Mouse (Mus musculus) gastrocnemius, postnatal 4 days (tissue): ENCODE measurements around the gene Pdcd2l. TPM values are rescaled to one million over a fixed set of nuclear protein-coding genes. Genes with fewer than 3 reads are reported as not detected.

ENCODE experiments used
- DNase-seq, 2 experiments: peaks; one replicate each; pipeline ENCODE4 v3.0.0; 2021 to 2022; ENCODE audit warnings: low spot score in 2 of 2, mixed read lengths in 2 of 2
- long read RNA-seq, 2 experiments: library from polyadenylated mRNA; stranded (forward); transcript quantifications; one replicate each; pipeline ENCODE4 v2.0.0; 2021
- total RNA-seq, 2 experiments: library from RNA; stranded (reverse); gene quantifications; 2 replicates each; pipeline ENCODE4 v1.2.3; 2021

Pdcd2l gene
- 10 to 100 TPM; 22.6 to 23.8 TPM for total RNA-seq
- long read RNA-seq, experiment 1, transcript Pdcd2l-201 (7 exons, 1,295 nt): major isoform, 39 of 53 reads
- long read RNA-seq, experiment 1, transcript Pdcd2l-203 (6 exons, 959 nt): minor isoform, 5 of 53 reads
- long read RNA-seq, experiment 1, partial matches to known transcripts: 5 of 53 reads
- long read RNA-seq, experiment 1, other reads (novel, unspliced or antisense): 4 of 53 reads
- long read RNA-seq, experiment 2, transcript Pdcd2l-201 (7 exons, 1,295 nt): major isoform, 41 of 58 reads
- long read RNA-seq, experiment 2, partial matches to known transcripts: 7 of 58 reads
- long read RNA-seq, experiment 2, other reads (novel, unspliced or antisense): 8 of 58 reads

GRCm38 (mm10) chr7:34196132-34197128 lies at the start of gene Pdcd2l:
Gene Pdcd2l (minus strand): TSS chr7:34196661.
- peak; percentile 92 to 93 for DNase-seq

- DNase-seq: no peak
Measured at GRCm38 (mm10) chr7:34242176-34242575, 45.7 kb upstream of the Pdcd2l start.

DNA sequence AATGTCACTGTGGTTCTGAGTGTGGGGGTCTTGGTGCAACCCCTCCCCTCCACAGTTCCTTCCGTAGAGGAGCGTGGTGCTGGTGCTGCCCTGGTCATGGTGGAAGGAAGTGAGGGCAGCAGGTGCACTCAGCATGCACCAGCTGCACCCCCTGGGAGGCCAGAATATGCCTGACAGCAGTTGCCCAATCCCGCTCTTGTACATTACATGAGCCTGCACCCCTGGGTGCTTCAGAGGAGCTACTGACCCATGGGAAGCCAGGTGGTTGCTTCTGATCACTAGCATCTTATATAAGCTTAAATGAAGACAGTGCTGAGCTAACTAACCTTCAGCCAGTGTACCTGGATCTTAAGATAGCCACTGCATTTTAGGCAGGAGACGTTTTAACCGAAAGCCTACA lies 41.6 kb upstream of the Pdcd2l start:
- DNase-seq: no peak

- no peak for DNase-seq
Measured at GRCm38 (mm10) chr7:34235602-34236001, 39.1 kb upstream of the Pdcd2l start.

DNA sequence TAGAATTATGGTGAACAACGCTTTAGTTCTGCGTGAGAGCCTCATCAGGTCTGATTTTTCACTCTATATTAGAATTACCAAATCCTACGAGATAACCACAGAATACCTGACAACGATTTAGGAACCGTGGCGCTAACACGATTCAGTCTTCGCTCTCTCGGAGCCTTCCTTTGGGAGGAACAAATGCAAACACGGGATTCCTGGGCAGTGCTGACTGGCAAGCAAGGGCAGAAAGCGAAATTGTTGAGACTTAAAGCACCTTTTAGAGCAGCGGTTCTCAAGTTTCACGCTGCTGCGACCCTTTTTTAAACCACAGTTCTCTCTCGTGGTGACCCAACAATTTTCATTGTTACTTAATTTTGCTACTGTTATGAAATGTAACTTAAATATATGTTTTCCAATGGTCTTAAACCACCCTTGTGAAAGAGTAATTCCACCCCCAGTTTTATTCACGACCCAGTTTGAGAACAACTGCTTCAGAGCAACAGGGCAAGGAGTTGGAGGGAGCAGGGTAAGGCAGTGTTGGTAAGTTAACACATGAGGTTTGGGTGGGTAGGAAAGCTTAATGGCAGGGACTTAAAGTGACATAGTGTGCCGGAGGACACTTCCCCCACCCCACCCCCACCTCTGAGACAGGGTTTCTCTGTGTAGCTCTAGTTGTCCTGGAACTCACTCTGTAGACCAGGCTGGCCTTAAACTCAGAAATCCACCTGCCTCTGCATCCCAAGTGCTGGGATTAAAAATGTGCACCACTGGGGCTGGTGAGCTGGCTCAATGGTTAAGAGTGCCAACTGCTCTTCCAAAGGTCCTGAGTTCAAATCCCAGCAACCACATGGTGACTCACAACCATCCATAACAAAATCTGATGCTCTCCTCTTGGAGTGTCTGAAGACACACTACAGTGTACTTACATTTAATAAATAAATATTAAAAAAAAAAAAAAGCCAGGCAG lies 38.4 kb upstream of the Pdcd2l start:
- no peak for DNase-seq

DNA sequence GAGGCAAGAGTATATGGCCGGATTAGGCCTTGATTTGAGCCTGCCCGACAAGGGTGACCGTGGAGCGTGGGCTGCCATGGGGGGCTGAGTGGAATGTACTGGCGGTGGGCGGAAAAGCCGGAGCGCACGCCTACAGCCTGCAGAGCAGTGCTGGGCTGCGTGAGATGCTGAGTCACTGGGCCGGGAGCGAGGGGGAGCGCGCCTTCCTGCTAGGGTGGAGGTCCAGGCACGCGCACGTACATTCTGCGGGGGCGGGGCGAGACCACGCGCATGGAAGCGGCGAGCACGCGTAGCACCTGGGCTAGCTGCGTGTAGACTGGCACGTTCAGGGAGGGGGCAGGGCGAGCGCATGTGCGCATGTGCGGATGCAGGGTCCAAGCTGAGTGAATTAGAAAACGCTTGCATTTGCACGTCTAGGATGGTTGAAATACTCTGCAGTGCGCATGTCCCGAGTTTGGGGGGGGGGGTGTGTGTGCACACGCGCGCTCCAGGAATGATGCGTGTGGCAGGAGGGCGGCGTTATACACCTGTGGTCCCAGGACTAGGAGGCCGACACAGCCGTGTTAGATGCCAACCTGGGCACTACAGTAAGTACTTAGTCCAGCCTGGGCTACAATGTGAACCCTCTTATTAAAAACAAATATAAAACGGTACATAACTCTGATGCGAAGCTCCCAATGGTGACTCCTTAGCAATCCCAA lies 37.6 kb upstream of the Pdcd2l start:
- peak; percentile 96 to 97 for DNase-seq

GRCm38 (mm10) chr7:34232785-34233725 lies 36.6 kb upstream of the Pdcd2l start:
- DNase-seq: no peak

- DNase-seq: peak; percentile 79 to 83
Measured at GRCm38 (mm10) chr7:34230116-34230515, 33.7 kb upstream of the Pdcd2l start, which contains the start of gene Gpi1. Gene Gpi1 (minus strand): TSS chr7:34230336.

- DNase-seq: peak; percentile 29 to 59
Measured at GRCm38 (mm10) chr7:34229691-34230111, 33.2 kb upstream of the Pdcd2l start.

DNA sequence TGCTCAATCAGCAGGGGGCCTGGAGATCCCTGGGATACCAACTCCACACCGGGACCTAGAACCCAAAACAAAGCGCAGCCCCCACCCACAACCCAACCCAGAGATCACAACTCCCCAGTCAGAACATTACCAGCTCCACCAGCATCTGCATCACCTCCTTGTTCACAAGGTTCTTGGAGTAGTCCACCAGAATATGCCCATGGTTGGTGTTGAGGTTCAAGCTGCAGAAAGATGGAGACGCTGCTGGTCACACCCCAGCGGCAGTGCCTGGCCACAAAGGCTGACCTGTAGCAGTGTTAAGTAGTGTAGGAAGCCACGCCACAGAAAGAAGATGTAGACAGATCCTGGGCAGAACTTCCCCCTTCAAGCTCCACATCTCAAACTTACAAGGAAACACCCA lies 32.7 kb upstream of the Pdcd2l start:
- DNase-seq: no peak

DNA sequence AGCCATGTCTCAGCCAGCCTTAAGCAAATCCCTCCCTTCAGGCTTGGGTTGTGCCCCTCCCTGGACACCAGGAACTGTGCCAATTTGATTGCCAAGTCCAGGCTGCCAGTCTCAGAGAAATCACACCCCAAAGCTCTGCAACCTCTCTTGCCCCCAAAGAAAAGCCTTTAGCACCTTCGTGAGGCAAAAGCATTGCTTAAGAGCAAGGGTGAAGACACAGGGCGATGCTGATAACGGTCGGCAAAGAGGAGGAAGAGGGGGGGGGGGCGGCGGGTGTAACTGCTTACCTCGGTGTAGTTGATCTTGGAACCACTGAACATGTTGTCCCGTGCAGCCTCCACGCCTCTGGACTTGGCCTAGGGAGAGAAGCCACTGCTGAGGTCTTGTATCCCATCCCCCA lies 32.2 kb upstream of the Pdcd2l start:
- no peak for DNase-seq

DNA sequence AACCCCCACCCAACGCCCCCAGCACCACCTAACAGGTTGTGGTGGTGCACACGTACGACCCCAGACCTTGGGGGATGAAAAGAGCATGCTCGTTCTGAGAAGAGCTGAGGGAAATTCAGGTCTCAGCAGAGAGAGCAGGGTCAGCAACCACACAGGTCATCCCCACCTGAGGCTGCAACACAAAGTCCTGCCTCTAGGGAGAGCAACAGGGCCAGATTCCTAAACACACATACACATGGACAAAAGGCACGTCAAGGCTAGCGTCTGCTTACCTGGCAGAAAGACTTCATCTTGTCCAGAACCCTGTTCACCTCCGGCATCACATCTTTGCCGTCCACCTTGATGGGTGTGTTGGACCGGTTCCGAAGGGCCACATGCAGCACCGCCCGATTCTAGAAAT lies 30.4 kb upstream of the Pdcd2l start:
- no peak for DNase-seq

- DNase-seq: no peak
Measured at GRCm38 (mm10) chr7:34226086-34226485, 29.6 kb upstream of the Pdcd2l start.

GRCm38 (mm10) chr7:34224308-34224707 lies 27.8 kb upstream of the Pdcd2l start:
- no peak for DNase-seq

DNA sequence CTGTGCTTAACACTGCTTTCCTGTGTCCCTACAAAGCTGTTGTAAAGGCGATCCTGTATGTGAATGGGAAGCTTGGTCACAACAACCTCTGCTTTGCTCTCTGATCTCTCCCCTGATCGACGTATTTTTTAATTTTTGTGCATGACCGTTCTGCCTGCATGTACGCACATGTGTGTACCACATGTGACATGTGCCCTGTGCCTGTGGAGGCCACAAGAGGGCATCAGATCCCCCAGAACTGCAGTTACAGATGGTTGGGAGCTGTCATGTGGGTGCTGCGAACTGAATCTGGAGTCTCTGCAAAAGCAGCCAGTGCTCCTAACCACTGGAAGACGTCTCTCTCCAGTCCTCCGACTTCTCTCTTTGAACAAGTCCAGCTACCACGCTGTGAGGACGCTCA lies 25.9 kb upstream of the Pdcd2l start:
- no peak for DNase-seq

DNA sequence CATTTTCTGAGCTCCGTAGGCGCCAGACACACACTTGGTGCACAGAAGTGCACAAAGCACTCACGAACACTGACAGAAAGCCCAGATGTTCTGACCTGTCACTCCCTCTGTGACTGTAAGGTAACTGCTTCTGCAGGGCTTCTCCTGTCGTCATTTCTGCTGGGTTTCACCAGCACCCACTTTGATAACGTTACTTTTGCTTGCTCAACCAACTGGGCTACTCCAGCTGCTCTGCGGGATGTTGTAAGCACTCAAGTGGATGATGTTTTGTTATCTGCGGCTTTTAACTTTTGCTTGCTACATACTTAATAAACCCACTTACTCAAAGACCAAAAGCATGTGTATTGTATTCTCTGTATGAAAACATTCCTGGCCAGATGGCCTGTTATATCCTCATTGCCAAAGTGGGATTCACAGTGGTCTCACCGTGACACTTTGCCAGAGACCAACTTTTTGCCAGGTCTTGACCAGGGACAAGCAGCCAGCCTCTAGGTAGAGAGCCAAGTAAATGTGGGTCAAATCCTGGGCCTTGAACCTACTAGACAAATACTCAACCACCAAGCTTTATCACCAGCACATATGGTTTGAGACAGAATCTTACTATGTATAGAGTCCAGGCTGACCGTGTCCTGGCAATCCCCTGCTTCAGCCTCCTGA lies 25.3 kb upstream of the Pdcd2l start:
- DNase-seq: no peak

GRCm38 (mm10) chr7:34218496-34218895 lies 22.0 kb upstream of the Pdcd2l start:
- no peak for DNase-seq

DNA sequence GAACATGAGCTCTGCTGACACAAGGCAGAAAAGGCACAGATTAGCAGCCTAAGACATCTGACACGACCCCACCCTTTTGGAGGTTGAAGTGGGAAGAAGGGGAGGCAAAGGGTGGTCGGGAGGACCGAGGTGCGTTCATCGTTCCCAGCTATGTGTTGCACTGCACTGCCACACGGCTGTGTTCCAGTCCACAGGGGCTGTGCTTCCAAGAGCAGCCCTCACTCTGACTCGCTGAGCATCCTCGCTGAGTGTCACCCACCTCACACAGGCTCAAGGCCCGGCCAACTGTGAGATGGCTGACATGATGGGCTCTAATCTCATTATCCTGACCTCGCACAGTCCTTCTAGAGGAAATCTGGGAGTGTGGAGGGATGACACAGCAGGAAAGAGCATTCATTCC lies 20.0 kb upstream of the Pdcd2l start:
- DNase-seq: no peak

DNA sequence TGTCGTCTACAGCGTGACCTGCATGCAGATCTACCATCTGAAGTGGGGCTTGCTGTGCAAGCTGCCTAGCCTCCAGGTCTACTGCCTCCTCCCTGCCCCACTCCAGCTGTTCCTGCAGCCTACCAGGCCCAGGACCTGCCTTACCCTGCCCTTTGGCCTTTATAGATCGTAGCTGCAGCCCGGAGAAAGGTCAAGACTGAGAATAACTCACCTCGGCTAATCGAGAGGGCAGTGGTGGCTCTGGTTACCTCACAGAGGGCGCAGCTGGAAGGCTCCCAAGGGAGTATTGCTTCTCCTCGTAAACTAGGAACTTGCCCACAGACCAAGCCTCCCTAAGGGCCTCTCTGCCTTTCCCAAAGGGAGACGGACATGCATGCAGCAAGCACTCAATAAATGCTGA lies 19.0 kb upstream of the Pdcd2l start:
- DNase-seq: no peak
